Mouse (Mus musculus) C3H10T1/2 (cell line): ENCODE measurements around the gene Tram2. TPM values are rescaled to one million over a fixed set of nuclear protein-coding genes. Genes with fewer than 3 reads are reported as not detected.

ENCODE experiments used
- polyA plus RNA-seq, 2 experiments: library from polyadenylated mRNA; unstranded; fragments of >200 nt; fragmentation: generic; extraction: Trizol; gene quantifications; one replicate each; pipeline ENCODE4 v1.2.1; 2012; ENCODE audit warnings: missing spikeins in 2 of 2

Tram2 gene
- 1 to 10 TPM in 1 of 2 experiments, under 1 TPM in 1; 0.99 to 5.7 TPM for polyA plus RNA-seq

DNA sequence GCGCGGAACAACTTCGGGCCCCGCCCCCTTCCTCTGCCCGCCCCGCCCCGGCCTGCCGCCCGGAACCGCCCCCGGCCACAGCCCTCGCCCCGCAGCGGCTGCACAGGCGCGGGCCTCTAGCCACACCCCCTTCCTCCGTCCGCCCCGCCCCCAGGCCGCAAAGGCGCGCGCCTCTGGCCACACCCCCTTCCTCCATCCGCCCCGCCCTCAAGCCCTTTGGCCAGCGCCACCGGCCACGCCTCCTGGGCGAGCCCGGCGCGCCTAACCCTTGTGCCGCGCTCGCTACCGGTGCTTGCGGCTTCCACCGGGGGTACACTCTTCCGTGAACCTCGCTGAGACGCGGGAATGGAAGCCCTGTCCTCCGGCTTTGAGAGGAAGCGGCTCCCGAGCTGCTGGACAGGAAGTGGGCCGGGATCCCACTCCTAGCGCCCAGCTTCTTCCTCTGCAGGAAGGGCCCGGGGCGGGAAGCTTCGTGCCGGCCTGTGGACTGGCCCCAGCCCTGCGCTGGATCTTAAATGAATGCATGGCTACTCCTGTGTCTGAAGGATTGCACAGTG lies at the start of gene Tram2:
Gene Tram2, minus strand, starts transcription at position 13 of the 557 bp plus-strand sequence.

DNA sequence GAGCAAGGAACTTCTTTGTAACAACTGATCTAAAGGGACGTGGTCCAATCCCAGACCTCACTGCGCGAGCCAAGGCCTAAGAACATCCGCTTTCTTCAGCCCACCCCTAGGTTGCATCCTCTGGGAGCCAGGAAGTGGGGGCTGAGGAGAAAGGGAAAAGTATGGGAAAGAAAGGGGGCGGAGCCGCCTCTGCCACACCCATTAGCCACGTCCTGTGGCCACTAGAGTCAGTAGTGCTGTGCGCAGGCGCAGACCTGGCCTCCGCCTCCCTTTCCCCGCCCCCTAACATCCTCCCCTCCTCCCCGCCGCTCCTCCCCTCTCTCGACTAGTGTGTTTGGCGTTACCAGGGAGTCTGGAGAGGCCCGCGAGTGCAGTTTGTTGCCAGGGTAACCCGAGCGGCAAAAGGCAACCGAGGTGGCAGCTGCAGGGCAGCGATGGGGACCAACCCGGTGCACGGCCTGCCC lies 127.7 kb downstream of the Tram2 start, which contains the start of gene Efhc1:
Gene Efhc1, plus strand, starts transcription at position 327 of the 464 bp plus-strand sequence.

Other genes starting within 250 kb of the Tram2 start
- gene Paqr8, start 188.6 kb downstream of the Tram2 start, polyA plus RNA-seq: 1 to 10 TPM in 1 of 2 experiments, under 1 TPM in 1; 0.11 to 2.8 TPM
- 1 to 10 TPM in 1 of 2 experiments, under 1 TPM in 1; 0.19 to 2.3 TPM for gene Efhc1, start 127.6 kb downstream of the Tram2 start, polyA plus RNA-seq
- 1 to 10 TPM in 1 of 2 experiments, under 1 TPM in 1; 0.41 to 4.9 TPM for gene Tmem14a, start 139.3 kb upstream of the Tram2 start, polyA plus RNA-seq
- under 1 TPM in 1 of 2 experiments, not detected in 1; 0.05 TPM for gene Gsta3, start 161.4 kb upstream of the Tram2 start, polyA plus RNA-seq